Mouse (Mus musculus) testis, postnatal 10 days (tissue): ENCODE measurements at regions not wholly inside any gene's neighbourhood (a gene's known extent, or its start where the extent isn't known, plus 50 kb on each side); places are given as distances from the start of the nearest gene placed in this dataset.

Experiments used
- DNase-seq: peaks from one replicate; pipeline ENCODE4 v3.0.0; 2021; ENCODE audit warnings: low spot score

DNA sequence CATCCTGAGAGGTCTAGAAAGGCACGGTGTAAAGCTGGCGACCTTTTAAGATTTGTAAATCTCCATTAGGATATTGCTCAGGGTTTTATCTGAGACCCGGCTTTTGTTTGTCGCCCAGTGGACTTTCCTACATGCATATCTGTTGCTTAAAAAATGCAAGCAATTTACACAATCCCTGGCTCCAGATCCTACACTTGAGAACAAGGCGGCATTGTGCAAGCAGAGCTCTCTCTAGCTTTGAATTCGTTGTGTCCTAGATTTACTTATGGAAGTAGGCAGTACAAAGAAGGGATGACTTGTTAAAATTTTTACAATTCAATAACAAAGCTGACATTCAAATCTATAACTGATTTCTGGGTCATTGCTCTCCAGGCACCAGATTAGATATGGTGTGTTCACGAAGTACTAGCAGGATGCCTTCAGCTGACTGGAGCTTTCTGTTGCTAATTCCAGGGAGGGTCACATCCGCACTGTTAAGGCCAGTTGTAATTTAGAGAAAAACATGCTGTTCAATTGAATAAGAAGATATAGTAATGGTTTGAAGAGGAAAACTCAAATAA is 62.2 kb upstream of the Teddm2 start:
- no peak for DNase-seq

GRCm38 (mm10) chr1:153963744-153964342 is 63.8 kb upstream of the Teddm2 start:
- no peak for DNase-seq

DNA sequence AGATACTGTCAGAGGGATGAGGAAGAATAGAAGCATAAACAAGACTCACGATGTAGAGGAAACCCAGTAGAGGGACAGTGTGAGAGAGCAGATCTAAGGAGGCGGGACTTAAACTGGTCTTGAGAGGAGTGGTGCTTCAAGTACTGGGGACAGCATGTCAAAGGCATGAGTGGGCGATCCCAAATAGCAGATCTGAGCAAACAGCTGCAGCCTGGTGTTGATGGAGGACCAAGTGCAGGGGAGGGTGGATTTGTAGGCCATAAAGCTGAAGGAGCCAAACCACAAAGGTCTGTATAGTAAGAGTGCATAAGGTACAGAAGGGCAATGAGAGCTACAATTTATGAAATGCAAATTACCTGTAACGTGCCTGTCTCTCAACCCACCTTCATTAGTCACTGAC is 69.4 kb upstream of the Teddm2 start:
- DNase-seq: no peak

- no peak for DNase-seq
These were observed 74.3 kb upstream of the Teddm2 start for GRCm38 (mm10) chr1:153974300-153974699.

DNA sequence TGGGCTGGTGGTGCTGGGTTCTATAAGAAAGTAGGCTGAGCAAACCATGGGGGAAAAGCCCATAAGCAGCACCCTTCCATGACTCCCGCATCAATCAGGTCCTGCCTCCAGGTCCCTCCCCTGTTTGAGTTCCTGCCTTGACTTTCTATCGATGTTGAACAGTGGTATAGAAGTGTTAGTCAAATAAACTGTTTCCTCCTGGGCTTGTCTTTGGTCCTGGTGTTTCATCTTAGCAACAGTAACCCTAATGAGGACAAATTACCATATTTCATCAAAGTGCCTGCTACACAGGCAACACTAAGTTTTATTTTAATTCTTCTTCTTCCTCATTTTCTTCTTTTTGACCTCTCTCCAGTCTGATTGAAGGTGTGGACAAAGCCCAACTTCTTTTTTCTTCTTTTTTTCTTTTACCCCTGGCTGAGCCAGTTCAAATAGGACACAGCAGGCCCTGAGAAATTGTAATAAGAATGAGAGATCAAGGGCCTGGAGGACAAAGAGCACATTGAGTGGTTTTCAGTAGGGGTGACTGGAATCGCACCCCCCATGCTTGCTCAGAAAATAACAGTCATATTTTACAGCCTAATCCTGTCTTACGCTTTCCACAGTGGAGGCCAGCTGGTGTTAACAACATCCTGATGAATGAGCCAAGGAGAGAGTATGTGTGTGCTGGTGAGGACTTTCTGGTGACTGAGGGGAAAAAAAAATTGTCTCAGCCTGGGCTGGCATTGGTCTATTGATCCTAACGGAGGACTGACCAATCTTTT is 78.1 kb upstream of the Teddm2 start:
- no peak for DNase-seq

DNA sequence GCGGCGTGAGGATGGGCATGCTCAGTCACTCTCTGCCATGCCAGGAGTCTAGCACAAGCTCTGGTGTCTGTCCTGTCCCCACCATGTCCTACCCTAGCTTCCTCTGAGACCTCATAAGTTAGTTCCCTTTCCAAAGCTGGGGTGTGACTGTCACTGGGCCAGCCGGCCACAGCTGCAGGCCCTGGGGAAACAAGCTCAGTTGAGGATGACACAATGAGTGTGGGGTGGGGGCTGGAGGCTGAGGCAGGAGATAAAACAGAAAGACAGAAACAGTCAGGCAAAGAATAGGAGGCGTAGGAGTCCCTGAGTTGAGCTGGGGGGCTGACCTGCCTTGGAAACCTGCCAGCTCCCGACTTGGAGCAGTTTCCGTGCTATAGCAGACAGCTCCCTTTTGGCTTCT is 80.9 kb upstream of the Teddm2 start:
- DNase-seq: peak; percentile 71

GRCm38 (mm10) chr1:153985595-153985994 is 85.6 kb upstream of the Teddm2 start:
- DNase-seq: no peak

GRCm38 (mm10) chr1:153986632-153987031 is 86.6 kb upstream of the Teddm2 start:
- no peak for DNase-seq

GRCm38 (mm10) chr1:153988297-153988696 is 88.3 kb upstream of the Teddm2 start:
- DNase-seq: no peak

DNA sequence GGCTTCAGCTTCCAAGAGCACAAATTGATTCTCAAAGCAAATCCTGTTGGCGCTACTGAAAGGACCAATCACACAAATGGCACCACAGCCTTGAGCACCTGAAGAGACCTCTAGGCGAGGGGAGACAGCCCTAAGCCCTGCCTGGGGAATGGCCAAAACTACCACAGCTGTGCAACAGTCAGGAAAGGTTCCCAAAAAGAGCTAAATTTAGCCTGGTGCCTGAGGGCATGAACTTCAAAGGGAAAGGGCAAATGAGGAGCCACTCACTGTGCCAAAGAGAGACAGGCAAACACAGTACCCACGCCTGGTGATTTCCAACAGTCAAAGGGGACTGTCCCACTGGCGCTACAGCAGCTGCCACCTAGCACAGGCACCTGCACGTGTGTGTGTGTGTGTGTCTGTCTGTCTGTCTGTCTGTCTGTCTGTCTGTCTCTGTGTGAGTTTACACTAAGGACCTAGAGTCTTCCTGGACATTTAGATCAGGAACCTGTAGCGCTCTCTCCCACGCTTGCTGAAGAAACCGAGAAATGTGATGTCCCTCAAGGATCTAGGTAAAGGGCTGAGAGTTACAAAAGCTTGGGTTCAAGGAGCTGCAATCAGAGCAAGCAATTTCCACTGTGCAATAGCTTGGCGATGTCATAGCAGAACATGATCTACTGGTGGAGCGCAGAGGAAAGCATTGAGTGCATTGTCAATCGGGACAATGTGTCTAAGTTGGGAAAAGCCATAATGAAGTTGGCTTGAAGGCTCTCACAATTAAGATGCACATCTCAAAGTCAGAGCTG is 90.8 kb upstream of the Teddm2 start:
- no peak for DNase-seq

DNA sequence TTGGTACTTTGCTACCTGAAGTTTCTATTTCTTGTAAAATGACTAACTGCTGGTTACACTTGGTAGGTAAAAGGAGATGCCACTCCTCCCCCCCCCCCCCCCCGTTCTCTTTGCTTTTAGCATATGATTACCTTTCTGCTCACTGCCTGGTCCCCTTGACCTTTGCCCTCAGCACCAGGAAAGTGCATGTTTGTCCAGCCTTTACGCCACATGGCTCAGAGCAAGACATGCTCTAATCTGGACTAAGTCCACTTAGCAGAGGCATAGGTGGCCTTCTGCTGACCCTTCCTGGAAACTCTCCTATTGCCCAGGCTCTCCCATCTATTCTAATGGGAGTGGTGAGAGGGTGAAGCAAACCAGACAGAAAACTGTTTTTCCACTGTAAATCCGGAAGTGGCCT is 92.4 kb upstream of the Teddm2 start:
- DNase-seq: no peak

GRCm38 (mm10) chr1:153994871-153995270 is 94.8 kb upstream of the Teddm2 start:
- no peak for DNase-seq

GRCm38 (mm10) chr1:153997201-153998181 is 97.5 kb upstream of the Teddm2 start:
- DNase-seq: no peak

- no peak for DNase-seq
These were observed 99.7 kb upstream of the Teddm2 start for GRCm38 (mm10) chr1:153999776-154000175.

DNA sequence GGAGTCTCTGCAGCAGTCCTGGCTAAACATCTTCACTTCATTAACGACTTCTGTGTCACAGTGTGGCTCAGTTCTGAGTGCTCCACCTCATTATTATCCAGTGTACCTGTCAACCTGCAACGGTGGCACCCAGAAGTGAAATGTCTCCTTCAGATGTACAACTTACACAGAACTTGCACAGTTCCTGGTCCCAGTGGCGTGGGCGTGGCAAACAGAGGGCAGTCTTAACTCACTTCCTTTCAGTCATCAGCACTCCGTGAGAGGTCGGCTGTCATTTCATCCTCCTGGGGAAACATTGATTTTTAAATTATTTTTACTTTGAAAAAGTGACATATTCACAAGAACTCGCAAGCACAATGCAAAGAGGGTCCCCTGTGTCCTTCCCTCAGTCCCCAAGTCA is 103.6 kb upstream of the Teddm2 start:
- no peak for DNase-seq

DNA sequence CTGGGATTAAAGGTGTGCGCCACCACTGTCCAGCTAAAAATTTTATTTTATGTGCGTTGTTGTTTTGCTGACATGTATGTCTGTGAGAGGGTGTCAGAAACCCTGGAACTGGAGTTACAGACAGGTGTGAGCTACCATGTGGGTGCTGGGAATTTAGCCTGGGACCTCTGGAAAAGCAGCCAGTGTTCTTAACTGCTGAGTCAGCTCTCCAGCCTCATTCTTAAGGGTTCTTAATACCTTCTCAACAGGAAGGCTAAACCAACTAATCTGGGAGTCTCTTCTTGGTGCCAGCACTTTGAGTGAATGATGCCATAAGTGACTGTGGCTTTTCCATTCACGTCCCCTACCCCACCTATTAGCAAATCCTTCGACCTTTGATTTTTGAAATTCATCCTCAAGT is 104.6 kb upstream of the Teddm2 start:
- no peak for DNase-seq

DNA sequence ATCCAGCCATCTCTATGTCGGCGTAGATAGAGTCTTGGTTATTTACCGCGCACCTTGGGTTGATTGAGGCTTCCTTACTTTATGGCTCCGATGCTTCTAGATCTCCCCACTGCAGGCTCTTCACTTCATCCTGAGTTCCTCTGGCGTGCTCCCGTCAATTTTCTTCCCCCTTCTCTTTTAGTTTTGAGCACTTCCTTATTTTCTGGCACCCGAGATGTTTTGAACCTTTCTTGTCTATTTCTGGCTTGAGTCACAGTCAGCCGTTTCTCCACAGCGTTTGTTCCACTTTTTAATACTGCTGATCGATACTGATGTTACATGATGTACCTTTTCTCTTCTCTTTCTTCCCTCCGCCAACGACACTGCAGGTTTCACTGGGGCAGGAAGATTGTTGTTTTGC is 106.0 kb upstream of the Teddm2 start:
- DNase-seq: no peak

- DNase-seq: no peak
These were observed 107.4 kb upstream of the Teddm2 start for GRCm38 (mm10) chr1:154007440-154007839.

DNA sequence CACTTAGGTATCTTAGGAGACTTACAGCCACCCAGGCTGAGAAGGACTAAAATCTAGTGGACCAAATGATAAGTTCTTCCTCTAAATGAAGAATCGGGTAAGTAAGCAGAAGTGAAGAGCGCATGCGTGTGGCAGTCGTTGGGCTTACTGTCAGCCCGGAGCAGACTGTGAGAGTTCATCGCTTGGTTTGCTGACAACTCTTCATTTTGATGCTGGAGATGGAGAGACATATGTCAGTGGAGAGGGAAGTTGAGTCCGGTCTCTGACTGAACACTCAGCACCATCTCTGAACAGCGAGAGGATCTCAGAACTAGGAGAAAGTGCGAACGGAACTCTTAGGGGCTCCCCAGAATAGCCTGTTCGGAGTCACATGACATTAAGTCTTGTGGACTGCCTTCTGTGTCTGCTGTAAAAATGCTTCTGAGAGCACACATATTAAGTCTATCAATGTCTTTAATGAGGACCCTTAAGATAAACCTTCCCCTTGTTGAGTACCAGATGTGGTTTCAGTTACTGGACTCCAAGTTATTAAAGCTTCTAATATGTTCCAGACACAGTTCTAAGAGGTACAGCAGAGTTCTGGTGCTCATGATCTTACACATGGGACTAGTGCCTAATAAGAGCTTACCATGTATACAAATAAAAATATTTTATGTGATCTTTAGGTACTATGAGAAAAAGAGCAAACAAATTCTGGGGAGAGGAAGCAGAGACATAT is 108.7 kb upstream of the Teddm2 start:
- no peak for DNase-seq

- no peak for DNase-seq
These were observed 110.7 kb upstream of the Teddm2 start for GRCm38 (mm10) chr1:154010681-154011080.

DNA sequence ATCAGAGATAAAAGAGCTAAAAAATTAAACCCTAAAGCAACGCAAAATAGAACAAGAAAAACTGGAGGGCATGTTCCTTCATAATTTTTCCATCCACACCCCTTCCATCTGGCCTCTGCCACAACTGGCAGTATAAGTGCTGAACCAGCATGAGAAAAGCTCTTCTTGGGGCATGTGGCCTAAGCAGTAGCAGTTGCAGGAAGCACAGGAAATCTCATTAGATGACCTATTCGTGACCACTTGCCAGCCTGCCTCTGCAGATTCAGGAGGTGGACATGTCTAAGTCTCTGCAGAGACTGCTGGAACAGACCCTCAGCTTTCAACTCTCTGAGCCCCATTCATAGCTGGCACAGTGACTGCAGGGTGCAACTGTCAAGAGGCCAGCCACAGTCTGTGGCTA is 116.5 kb upstream of the Teddm2 start:
- no peak for DNase-seq
